Mouse (Mus musculus) midbrain, embryonic 11.5 days (tissue): Measurements from ENCODE around the gene Pard3. TPM values are rescaled to one million over a fixed set of nuclear protein-coding genes. Genes with fewer than 3 reads are reported as not detected.

ENCODE experiments used
- ATAC-seq: fragments of 200-750 bp; cut with Nextera tagmentation; 2 replicates; pipeline ENCODE4 v1.8.0; 2017; ENCODE audit warnings: moderate TSS enrichment, moderate library complexity; ENCODE audit not compliant: low FRiP score
- DNase-seq: peaks from one replicate; pipeline ENCODE4 v3.0.0; 2015; ENCODE audit warnings: low spot score; ENCODE audit errors: missing footprints
- H3K27ac ChIP-seq: fragments of 300-500 bp; sonication (generic); 2 replicates; pipeline ENCODE4 v1.5.1; 2014; ENCODE audit warnings: low read depth, low read length
- H3K27me3 ChIP-seq: fragments of 300-500 bp; sonication (generic); 2 replicates; pipeline ENCODE4 v1.6.1; 2014; ENCODE audit warnings: mild to moderate bottlenecking, low read length, moderate library complexity, mixed read lengths; ENCODE audit not compliant: control insufficient read depth, insufficient read depth
- H3K36me3 ChIP-seq: fragments of 300-500 bp; sonication (generic); 2 replicates; pipeline ENCODE4 v1.6.1; 2014; ENCODE audit warnings: mild to moderate bottlenecking, low read length, moderate library complexity, mixed read lengths; ENCODE audit not compliant: control insufficient read depth, insufficient read depth
- H3K4me1 ChIP-seq: fragments of 300-500 bp; sonication (generic); 2 replicates; pipeline ENCODE4 v1.6.1; 2014; ENCODE audit warnings: low read length; ENCODE audit not compliant: control insufficient read depth, insufficient read depth
- H3K4me2 ChIP-seq: fragments of 300-500 bp; sonication (generic); 2 replicates; pipeline ENCODE4 v1.6.1; 2014; ENCODE audit warnings: mild to moderate bottlenecking, moderate library complexity
- H3K4me3 ChIP-seq: fragments of 300-500 bp; sonication (generic); 2 replicates; pipeline ENCODE4 v1.5.1; 2014; ENCODE audit warnings: low read depth, low read length
- H3K9ac ChIP-seq: fragments of 300-500 bp; sonication (generic); 2 replicates; pipeline ENCODE4 v1.6.1; 2014; ENCODE audit warnings: low read length
- H3K9me3 ChIP-seq: fragments of 300-500 bp; sonication (generic); 2 replicates; pipeline ENCODE4 v1.6.1; 2016; ENCODE audit warnings: low read length; ENCODE audit not compliant: control insufficient read depth
- WGBS: fragments of 180-500 bp; shearing (Covaris S2); extraction: QIAGEN DNeasy Blood & Tissue Kit; methylation state at CpG from one replicate; pipeline ENCODE4 v1.1.7; 2014; 5-methylcytosine and 5-hydroxymethylcytosine counted together
- polyA plus RNA-seq: library from polyadenylated mRNA; unstranded; fragments of >200 nt; fragmentation: Nextera tagmentation; extraction: Ambion mirVana; gene quantifications from 2 replicates; pipeline ENCODE4 v1.2.1, GENCODE M21; 2014

The Pard3 gene
- polyA plus RNA-seq, 1 experiment from 2014 or later = 30.4 TPM

- ATAC-seq (no peak), DNase-seq (no peak)
- H3K4me2 ChIP-seq = no peak overlapping the region
- WGBS = 94% methylated on average over 4 of the region's 4 CpGs
- no peaks in the 10 kb centered on the region for H3K9me3 ChIP-seq
- no peaks in the 10 kb centered on the region for H3K36me3 ChIP-seq
- H3K27ac ChIP-seq = no peak overlapping the region
- H3K4me3 ChIP-seq = no peak overlapping the region
- H3K9ac ChIP-seq = no peak overlapping the region
- no peaks in the 10 kb centered on the region for H3K4me1 ChIP-seq
- no peaks in the 10 kb centered on the region for H3K27me3 ChIP-seq
Observed at GRCm38 (mm10) chr8:127243351-127243750, 179.7 kb downstream of the Pard3 start.

GRCm38 (mm10) chr8:127243841-127244240 is 180.1 kb downstream of the Pard3 start:
- Histone ChIP-seq H3K4me3 (no peak overlapping the region), H3K27ac (no peak overlapping the region), H3K36me3 (no peaks in the 10 kb centered on the region), H3K4me2 (no peak overlapping the region), H3K9ac (no peak overlapping the region), H3K9me3 (no peaks in the 10 kb centered on the region), H3K4me1 (no peaks in the 10 kb centered on the region), H3K27me3 (no peaks in the 10 kb centered on the region)
- ATAC-seq = no peak
- 95% methylated on average over 11 of the region's 11 CpGs for WGBS
- DNase-seq = no peak

GRCm38 (mm10) chr8:127250746-127251145 is 187.1 kb downstream of the Pard3 start:
- no peaks in the 10 kb centered on the region for H3K36me3 ChIP-seq

DNA sequence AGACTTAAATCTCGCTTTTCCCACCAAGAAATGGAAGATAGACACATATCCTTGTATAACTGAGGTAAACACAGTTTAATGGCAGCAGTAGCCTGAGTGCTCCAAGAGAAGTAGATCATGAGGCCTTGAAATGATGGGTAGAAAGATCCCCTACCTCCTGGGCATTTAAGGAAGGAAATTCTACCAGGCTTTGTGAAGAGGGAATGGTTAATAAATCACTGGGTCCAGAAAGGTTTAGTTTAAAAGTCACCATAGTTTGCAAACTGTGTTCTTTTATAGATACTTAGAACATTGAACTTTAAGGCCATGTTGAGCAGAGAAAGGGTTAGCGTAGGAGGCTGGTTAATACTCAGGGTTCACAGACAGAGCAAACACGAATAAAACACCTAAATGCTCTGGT is 187.8 kb downstream of the Pard3 start:
- DNase-seq (no peak), ATAC-seq (no peak)
- H3K36me3 ChIP-seq = no peaks in the 10 kb centered on the region
- no peak overlapping the region for H3K27ac ChIP-seq
- H3K9ac ChIP-seq = no peak overlapping the region
- H3K4me3 ChIP-seq = no peak overlapping the region
- no peaks in the 10 kb centered on the region for H3K9me3 ChIP-seq
- H3K4me2 ChIP-seq = no peak overlapping the region
- 97% methylated on average over 3 of the region's 3 CpGs for WGBS
- H3K27me3 ChIP-seq = no peaks in the 10 kb centered on the region
- no peaks in the 10 kb centered on the region for H3K4me1 ChIP-seq

More at GRCm38 (mm10) chr8:127250746-127251145, 187.1 kb downstream of the Pard3 start:
- no peaks in the 10 kb centered on the region for H3K27me3 ChIP-seq
- H3K4me1 ChIP-seq = no peaks in the 10 kb centered on the region
- no peaks in the 10 kb centered on the region for H3K9me3 ChIP-seq
- DNase-seq = no peak
- no peak overlapping the region for H3K4me3 ChIP-seq
- no peak overlapping the region for H3K4me2 ChIP-seq
- no peak overlapping the region for H3K27ac ChIP-seq
- no peak overlapping the region for H3K9ac ChIP-seq
- no peak for ATAC-seq
- WGBS = 63% methylated on average over 4 of the region's 4 CpGs

DNA sequence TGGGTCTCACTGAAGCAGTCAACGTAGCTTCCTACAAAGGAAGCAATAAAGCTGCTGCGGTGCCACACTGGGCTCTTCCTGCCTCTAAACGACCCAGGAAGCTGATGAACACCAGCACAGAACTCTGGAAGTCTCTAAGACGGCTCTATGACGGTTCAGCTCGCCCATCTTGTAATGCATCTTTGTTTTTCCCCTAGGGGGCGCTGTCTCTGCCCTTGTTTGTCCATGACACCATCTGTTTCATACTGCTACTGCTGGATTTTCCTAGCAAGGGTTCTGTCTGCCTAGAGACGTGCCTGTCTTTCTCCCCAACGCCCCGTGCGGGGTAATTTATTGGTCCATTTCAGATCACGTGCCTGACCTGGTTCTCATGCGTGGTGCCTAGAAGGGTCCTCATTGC is 188.3 kb downstream of the Pard3 start:
- ATAC-seq (no peak), DNase-seq (no peak)
- no peaks in the 10 kb centered on the region for H3K27me3 ChIP-seq
- no peak overlapping the region for H3K9ac ChIP-seq
- H3K4me2 ChIP-seq = no peak overlapping the region
- no peaks in the 10 kb centered on the region for H3K9me3 ChIP-seq
- WGBS = 85% methylated on average over 13 of the region's 13 CpGs
- H3K36me3 ChIP-seq = no peaks in the 10 kb centered on the region
- no peaks in the 10 kb centered on the region for H3K4me1 ChIP-seq
- H3K27ac ChIP-seq = no peak overlapping the region
- H3K4me3 ChIP-seq = no peak overlapping the region

DNA sequence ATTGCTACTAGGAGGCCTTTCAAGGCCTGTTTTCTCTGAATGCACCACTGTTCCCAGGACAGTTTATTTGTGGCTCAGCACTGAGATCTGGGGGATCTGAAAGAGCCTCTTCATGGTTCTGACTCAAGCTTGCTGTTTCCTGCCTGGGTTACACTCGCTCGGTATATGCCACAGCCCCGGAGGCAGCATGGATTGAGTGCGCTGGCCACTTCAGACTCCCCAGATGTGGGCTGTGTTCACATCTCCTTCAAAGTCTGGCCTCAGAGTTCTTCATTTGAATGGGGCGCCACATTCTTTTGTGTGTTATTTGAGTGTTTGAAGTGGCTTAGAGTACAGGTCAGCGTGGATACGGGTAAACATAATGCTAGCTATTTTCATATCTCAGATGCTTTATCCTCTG is 190.9 kb downstream of the Pard3 start:
- Histone ChIP-seq H3K36me3 (no peaks in the 10 kb centered on the region), H3K4me1 (no peaks in the 10 kb centered on the region), H3K9me3 (no peaks in the 10 kb centered on the region), H3K27ac (no peak overlapping the region), H3K4me2 (no peak overlapping the region), H3K4me3 (no peak overlapping the region), H3K9ac (no peak overlapping the region), H3K27me3 (no peaks in the 10 kb centered on the region)
- WGBS = 83% methylated on average over 7 of the region's 7 CpGs
- no peak for ATAC-seq
- peak; percentile 77 for DNase-seq

DNA sequence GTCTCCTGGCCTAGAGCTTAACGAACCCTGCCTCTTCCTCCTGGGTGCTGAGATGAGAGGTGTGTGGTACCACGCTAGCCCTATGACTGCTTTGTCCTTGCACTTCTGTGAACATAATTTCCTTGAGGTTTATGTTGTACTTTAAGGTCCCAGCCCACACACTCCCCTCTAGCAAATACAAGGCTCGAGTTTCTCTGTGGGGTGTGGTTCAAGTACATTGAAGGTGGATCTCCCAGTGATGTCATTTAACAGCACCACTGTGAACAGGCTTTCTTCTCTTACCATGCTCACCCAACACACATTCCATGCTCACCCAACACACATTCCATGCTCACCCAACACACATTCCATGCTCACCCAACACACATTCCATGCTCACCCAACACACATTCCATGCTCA is 193.4 kb downstream of the Pard3 start:
- 93% methylated on average over 3 of the region's 3 CpGs for WGBS
- Histone ChIP-seq H3K4me1 (no peaks in the 10 kb centered on the region), H3K27ac (no peak overlapping the region), H3K4me2 (no peak overlapping the region), H3K36me3 (no peaks in the 10 kb centered on the region), H3K9ac (no peak overlapping the region), H3K9me3 (no peaks in the 10 kb centered on the region), H3K27me3 (no peaks in the 10 kb centered on the region), H3K4me3 (no peak overlapping the region)
- DNase-seq = peak; percentile 80
- ATAC-seq = no peak

- Histone ChIP-seq H3K36me3 (no peaks in the 10 kb centered on the region), H3K27me3 (peaks cover 3% of the 10 kb centered on the region), H3K9me3 (no peaks in the 10 kb centered on the region), H3K4me3 (no peak overlapping the region), H3K4me2 (no peak overlapping the region), H3K9ac (no peak overlapping the region), H3K4me1 (no peaks in the 10 kb centered on the region), H3K27ac (no peak overlapping the region)
- 92% methylated on average over 6 of the region's 6 CpGs for WGBS
- DNase-seq (peak; percentile 69), ATAC-seq (no peak)
Observed at GRCm38 (mm10) chr8:127261051-127261450, 197.4 kb downstream of the Pard3 start.

- H3K27ac ChIP-seq = no peak overlapping the region
- ATAC-seq (no peak), DNase-seq (peak; percentile 39)
- WGBS = 90% methylated on average over 7 of the region's 7 CpGs
- H3K27me3 ChIP-seq = peaks cover 6% of the 10 kb centered on the region
- H3K9me3 ChIP-seq = no peaks in the 10 kb centered on the region
- H3K4me3 ChIP-seq = no peak overlapping the region
- H3K36me3 ChIP-seq = no peaks in the 10 kb centered on the region
- H3K4me2 ChIP-seq = no peak overlapping the region
- no peak overlapping the region for H3K9ac ChIP-seq
- H3K4me1 ChIP-seq = peaks cover 7% of the 10 kb centered on the region
Observed at GRCm38 (mm10) chr8:127262026-127262425, 198.3 kb downstream of the Pard3 start.

GRCm38 (mm10) chr8:127262436-127262835 is 198.7 kb downstream of the Pard3 start:
- H3K36me3 ChIP-seq = no peaks in the 10 kb centered on the region
- peaks cover 6% of the 10 kb centered on the region for H3K27me3 ChIP-seq
- 76% methylated on average over 3 of the region's 3 CpGs for WGBS
- H3K4me1 ChIP-seq = peaks cover 11% of the 10 kb centered on the region
- DNase-seq = peak; percentile 10
- H3K4me3 ChIP-seq = no peak overlapping the region
- no peak overlapping the region for H3K4me2 ChIP-seq
- no peak overlapping the region for H3K27ac ChIP-seq
- ATAC-seq = no peak
- no peaks in the 10 kb centered on the region for H3K9me3 ChIP-seq
- H3K9ac ChIP-seq = no peak overlapping the region
